Mouse (Mus musculus) midbrain, embryonic 14.5 days (tissue): ENCODE results near the gene Sub1. TPM values are rescaled to one million over a fixed set of nuclear protein-coding genes. Genes with fewer than 3 reads are reported as not detected.

Experiments used
- ATAC-seq: fragments of 200-750 bp; cut with Nextera tagmentation; 2 replicates; pipeline ENCODE4 v1.8.0; 2017; ENCODE audit warnings: moderate number of reproducible peaks, moderate library complexity; ENCODE audit not compliant: low FRiP score, low TSS enrichment
- DNase-seq: peaks from one replicate; pipeline ENCODE4 v3.0.0-alpha.2; 2015
- H3K27ac ChIP-seq: fragments of 300-500 bp; sonication (generic); replicated peaks from 2 replicates; pipeline ENCODE4 v1.5.1; 2014; ENCODE audit warnings: mild to moderate bottlenecking, low read depth, low read length, moderate library complexity
- H3K27me3 ChIP-seq: fragments of 300-500 bp; sonication (generic); 2 replicates; pipeline ENCODE4 v1.6.1; 2014; ENCODE audit warnings: low read length, control low read depth, mixed read lengths; ENCODE audit not compliant: control insufficient read depth, insufficient read depth
- H3K36me3 ChIP-seq: fragments of 300-500 bp; sonication (generic); 2 replicates; pipeline ENCODE4 v1.6.1; 2014; ENCODE audit warnings: low read length, control low read depth; ENCODE audit not compliant: control insufficient read depth, insufficient read depth
- H3K4me1 ChIP-seq: fragments of 300-500 bp; sonication (generic); 2 replicates; pipeline ENCODE4 v1.6.1; 2014; ENCODE audit warnings: mild to moderate bottlenecking, antibody characterized with exemption, low read length, control low read depth; ENCODE audit not compliant: control insufficient read depth, insufficient read depth
- H3K4me2 ChIP-seq: fragments of 300-500 bp; sonication (generic); 2 replicates; pipeline ENCODE4 v1.6.1; 2014; ENCODE audit warnings: mild to moderate bottlenecking, low read length, moderate library complexity
- H3K4me3 ChIP-seq: fragments of 300-500 bp; sonication (generic); replicated peaks from 2 replicates; pipeline ENCODE4 v1.5.1; 2014; ENCODE audit warnings: low read depth, low read length
- H3K9ac ChIP-seq: fragments of 300-500 bp; sonication (generic); replicated peaks from 2 replicates; pipeline ENCODE4 v1.6.1; 2014; ENCODE audit warnings: mild to moderate bottlenecking, low read length, moderate library complexity
- H3K9me3 ChIP-seq: fragments of 300-500 bp; sonication (generic); 2 replicates; pipeline ENCODE4 v1.6.1; 2016; ENCODE audit warnings: low read length, control low read depth, mixed read lengths; ENCODE audit not compliant: control insufficient read depth
- WGBS: fragments of 180-500 bp; shearing (Covaris S2); extraction: QIAGEN DNeasy Blood & Tissue Kit; methylation state at CpG from one replicate; pipeline ENCODE4 v1.1.7; 2014; 5-methylcytosine and 5-hydroxymethylcytosine counted together
- polyA plus RNA-seq: library from polyadenylated mRNA; unstranded; fragments of >200 nt; fragmentation: Nextera tagmentation; extraction: Ambion mirVana; gene quantifications from 2 replicates; pipeline ENCODE4 v1.2.1, GENCODE M21; 2014

Gene Sub1
- polyA plus RNA-seq, 1 experiment from 2014 or later, result 572 TPM

DNA sequence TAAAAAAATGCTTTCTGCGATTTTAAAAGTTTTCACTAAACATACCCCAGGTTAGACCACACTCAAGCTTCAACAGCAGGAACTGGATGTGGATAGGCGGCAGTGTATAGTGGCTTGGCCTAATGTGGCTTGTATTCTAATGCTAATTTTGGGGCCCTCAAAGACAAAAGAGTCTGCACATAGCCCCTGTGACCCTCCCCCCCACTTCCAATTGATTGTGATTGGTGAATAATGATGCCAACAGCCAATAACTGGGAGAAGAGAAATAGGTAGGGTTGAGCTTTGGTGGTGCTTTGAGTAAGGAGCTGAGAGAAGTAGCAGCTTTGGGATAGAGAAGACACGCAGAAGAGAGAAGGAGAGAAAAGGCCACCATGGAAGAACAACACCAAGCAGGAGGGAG is 35.7 kb upstream of the Sub1 start:
- H3K9ac ChIP-seq, result no peak overlapping the region
- ATAC-seq (no peak), DNase-seq (no peak)
- no peaks in the 10 kb centered on the region for H3K27me3 ChIP-seq
- no peaks in the 10 kb centered on the region for H3K9me3 ChIP-seq
- H3K4me1 ChIP-seq, result no peaks in the 10 kb centered on the region
- H3K27ac ChIP-seq, result no peak overlapping the region
- WGBS, result 73% methylated on average over 3 of the region's 3 CpGs
- H3K36me3 ChIP-seq, result no peaks in the 10 kb centered on the region
- no peak overlapping the region for H3K4me3 ChIP-seq
- H3K4me2 ChIP-seq, result no peak overlapping the region

DNA sequence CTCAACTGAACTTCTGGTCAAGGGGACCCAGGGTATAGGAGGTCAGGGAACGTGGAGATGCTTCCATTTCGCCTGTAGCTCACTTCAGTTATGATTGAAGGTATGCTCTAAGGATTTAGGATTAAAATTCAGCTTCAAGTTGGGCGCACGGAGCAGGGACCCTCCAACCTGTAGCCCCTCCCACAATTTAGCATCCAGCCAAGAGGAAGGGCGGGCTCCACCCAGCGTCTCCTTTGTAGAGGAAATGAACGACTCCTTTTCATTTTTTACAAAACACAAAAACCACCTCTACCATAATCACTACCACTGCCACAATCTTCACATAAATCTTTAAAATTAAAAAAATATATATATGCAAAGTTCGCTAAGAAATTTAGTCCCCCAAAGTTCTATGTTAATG is 35.1 kb upstream of the Sub1 start:
- H3K27ac ChIP-seq, result no peak overlapping the region
- no peaks in the 10 kb centered on the region for H3K9me3 ChIP-seq
- H3K27me3 ChIP-seq, result no peaks in the 10 kb centered on the region
- H3K4me1 ChIP-seq, result no peaks in the 10 kb centered on the region
- 90% methylated on average over 8 of the region's 8 CpGs for WGBS
- H3K36me3 ChIP-seq, result no peaks in the 10 kb centered on the region
- H3K4me2 ChIP-seq, result no peak overlapping the region
- ATAC-seq (no peak), DNase-seq (no peak)
- H3K4me3 ChIP-seq, result no peak overlapping the region
- no peak overlapping the region for H3K9ac ChIP-seq

DNA sequence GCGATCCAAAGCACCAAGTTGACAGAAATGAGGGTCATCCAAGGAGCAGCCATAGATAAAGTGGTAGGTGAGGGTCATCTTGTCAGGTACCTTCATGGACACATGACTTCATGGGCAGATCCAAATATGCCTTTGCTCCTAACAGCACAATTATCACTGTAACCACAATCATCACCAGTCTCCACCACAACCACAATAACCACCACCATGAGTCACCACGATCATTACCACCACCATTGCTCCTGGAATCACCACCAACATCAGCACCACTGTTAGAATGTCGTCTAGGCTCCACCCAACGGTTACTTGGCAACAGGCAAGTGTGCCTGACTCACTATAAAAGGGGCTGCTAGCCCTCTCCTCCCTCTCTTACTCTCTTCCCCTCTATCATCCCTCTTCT is 33.4 kb upstream of the Sub1 start:
- ATAC-seq, result no peak
- 78% methylated on average over 4 of the region's 4 CpGs for WGBS

DNA sequence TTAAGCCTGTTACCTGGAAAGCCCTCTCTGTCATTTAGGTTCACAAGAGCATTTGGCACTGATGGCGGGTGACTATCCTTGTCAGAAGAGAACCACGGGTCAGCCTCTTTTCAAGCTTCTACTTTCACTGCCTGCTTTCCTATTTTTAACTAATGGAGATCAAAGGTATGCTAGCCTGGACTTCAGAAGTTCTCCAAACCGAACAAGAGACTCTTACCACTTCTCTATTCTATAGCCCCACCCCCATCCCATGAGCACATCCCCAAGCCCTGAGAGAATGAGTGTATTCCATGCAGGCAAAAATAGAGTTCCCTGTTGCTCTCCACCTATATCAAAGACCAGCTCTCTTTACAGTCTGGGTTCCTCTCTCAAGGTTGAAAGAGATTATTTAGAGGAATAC is 31.0 kb upstream of the Sub1 start:
- no peak for DNase-seq
- Histone ChIP-seq H3K27ac (no peak overlapping the region), H3K36me3 (no peaks in the 10 kb centered on the region), H3K9me3 (no peaks in the 10 kb centered on the region), H3K4me3 (no peak overlapping the region), H3K27me3 (no peaks in the 10 kb centered on the region), H3K4me2 (no peak overlapping the region), H3K9ac (no peak overlapping the region), H3K4me1 (no peaks in the 10 kb centered on the region)
- WGBS, result 80% methylated on average over 3 of the region's 3 CpGs
- ATAC-seq, result no peak

More for the DNA sequence above, 33.4 kb upstream of the Sub1 start:
- DNase-seq, result no peak
- Histone ChIP-seq H3K4me1 (no peaks in the 10 kb centered on the region), H3K27me3 (no peaks in the 10 kb centered on the region), H3K9me3 (no peaks in the 10 kb centered on the region), H3K9ac (no peak overlapping the region), H3K4me3 (no peak overlapping the region), H3K27ac (no peak overlapping the region), H3K4me2 (no peak overlapping the region), H3K36me3 (no peaks in the 10 kb centered on the region)

DNA sequence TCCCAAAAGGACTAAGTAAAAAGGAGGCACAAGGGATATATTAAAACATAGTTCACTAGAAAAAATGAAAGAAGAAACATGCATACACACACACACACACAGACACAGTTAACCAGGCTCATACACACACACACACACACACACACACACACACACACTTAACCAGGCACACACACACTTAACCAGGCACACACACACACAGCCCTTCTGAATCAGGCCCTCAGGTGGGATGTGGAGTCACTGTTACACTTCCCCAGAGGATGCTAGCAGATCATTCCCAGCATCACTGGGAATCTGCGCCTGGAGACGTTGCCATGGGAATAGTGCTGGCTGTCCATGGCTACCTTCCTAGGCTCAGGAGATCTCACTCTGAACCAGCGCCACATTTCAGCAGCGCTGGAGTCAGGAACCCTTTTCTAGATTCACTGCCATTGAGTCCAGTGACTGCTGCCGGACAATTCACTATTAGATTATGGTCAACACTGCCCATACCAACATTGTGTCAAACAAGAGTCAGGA is 30.2 kb upstream of the Sub1 start:
- no peak overlapping the region for H3K9ac ChIP-seq
- DNase-seq, result no peak
- no peak for ATAC-seq
- H3K27me3 ChIP-seq, result no peaks in the 10 kb centered on the region
- no peak overlapping the region for H3K4me2 ChIP-seq
- H3K27ac ChIP-seq, result no peak overlapping the region
- H3K36me3 ChIP-seq, result no peaks in the 10 kb centered on the region
- no peaks in the 10 kb centered on the region for H3K9me3 ChIP-seq
- no peak overlapping the region for H3K4me3 ChIP-seq
- no peaks in the 10 kb centered on the region for H3K4me1 ChIP-seq
- 85% methylated on average over 5 of the region's 5 CpGs for WGBS

DNA sequence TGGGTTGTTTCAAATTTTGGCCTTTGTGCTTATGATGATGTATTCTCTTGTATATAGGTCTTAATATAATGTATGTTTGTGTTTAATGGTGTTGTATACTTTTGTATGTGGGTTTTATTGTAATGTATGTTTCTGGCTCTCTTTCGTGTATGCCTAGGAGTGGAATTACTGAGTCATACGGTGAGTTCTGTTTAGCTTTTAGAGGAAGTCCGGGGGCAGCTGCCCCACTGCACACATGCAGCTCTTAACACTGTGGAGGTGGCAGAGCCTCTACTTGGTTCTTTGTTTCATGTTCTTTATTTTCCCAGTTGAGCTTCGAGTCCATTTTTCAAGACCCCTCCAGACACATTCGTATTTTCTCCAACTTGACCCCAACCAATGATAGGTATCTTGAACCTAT is 29.2 kb upstream of the Sub1 start:
- H3K4me2 ChIP-seq, result no peak overlapping the region
- ATAC-seq (no peak), DNase-seq (no peak)
- no peaks in the 10 kb centered on the region for H3K4me1 ChIP-seq
- WGBS, result 84% methylated on average over 5 of the region's 5 CpGs
- H3K27ac ChIP-seq, result no peak overlapping the region
- no peaks in the 10 kb centered on the region for H3K27me3 ChIP-seq
- no peak overlapping the region for H3K9ac ChIP-seq
- no peaks in the 10 kb centered on the region for H3K9me3 ChIP-seq
- H3K4me3 ChIP-seq, result no peak overlapping the region
- no peaks in the 10 kb centered on the region for H3K36me3 ChIP-seq

DNA sequence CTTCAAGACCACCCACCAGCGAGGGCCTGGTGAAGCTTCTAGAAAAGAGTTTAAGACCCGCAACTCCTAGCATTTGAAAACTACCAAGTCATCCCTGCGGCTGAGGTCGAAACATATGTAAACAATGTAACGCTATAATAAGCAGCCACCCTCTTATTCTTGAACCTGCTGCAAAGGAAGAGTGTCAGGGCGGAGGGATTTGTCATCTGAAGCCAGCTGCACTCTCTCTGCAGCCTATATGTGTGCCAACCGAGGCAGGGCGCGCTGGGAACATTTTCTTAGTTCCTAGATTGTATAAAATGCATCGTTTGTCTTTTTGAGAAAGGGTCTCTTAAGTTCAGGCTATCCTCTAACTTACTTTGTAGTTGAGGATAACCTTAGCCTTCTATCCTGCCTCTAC is 28.6 kb upstream of the Sub1 start:
- DNase-seq (no peak), ATAC-seq (no peak)
- no peak overlapping the region for H3K9ac ChIP-seq
- no peak overlapping the region for H3K27ac ChIP-seq
- H3K4me3 ChIP-seq, result no peak overlapping the region
- no peaks in the 10 kb centered on the region for H3K36me3 ChIP-seq
- H3K9me3 ChIP-seq, result no peaks in the 10 kb centered on the region
- H3K4me1 ChIP-seq, result no peaks in the 10 kb centered on the region
- WGBS, result 90% methylated on average over 10 of the region's 10 CpGs
- no peaks in the 10 kb centered on the region for H3K27me3 ChIP-seq
- H3K4me2 ChIP-seq, result no peak overlapping the region

DNA sequence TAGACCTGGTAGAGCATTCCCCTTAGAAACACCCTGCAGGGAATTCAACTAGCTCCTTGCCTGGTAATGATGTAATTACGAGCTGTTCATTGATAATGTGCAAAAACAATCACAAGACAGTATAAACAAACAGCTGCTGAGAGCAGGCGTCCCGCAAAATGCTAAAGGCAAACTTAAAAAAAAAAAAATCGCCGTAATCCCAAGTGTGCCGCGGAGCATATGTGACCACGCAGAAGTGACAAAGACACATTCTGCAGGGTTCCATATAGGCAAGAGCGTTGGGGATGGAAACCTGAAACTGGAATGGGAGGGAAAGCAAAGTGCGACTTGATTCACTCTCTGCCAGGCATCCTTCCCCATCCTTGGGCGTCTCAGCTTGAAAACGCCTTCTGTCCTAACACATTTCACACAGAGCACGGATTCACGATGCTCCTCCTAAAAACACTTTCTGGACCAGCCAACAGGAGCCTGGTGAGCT is 28.0 kb upstream of the Sub1 start:
- Histone ChIP-seq H3K4me1 (no peaks in the 10 kb centered on the region), H3K4me2 (no peak overlapping the region)

DNA sequence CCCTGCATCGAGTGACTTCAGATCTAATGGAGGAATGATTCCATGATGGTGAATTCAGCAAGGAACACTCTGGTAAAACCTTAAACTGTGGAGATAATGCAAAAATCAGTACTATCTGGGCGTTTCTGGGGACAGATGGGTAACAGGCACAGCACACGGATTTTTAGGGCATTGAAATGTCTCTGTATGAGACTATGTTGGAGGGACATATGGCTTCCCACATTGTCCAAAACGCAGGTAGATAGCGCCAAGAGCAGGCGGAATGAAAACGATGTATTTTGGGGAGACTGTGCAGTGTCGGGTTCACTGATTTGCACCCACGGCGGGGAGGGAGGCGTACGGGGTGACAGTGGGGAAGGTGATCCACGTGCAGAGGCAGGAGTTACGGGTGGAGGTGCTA is 22.7 kb upstream of the Sub1 start:
- 94% methylated on average over 14 of the region's 14 CpGs for WGBS
- no peak overlapping the region for H3K27ac ChIP-seq
- H3K36me3 ChIP-seq, result no peaks in the 10 kb centered on the region
- no peak overlapping the region for H3K4me3 ChIP-seq
- H3K4me1 ChIP-seq, result no peaks in the 10 kb centered on the region
- H3K4me2 ChIP-seq, result no peak overlapping the region
- ATAC-seq (no peak), DNase-seq (no peak)
- H3K27me3 ChIP-seq, result no peaks in the 10 kb centered on the region
- no peak overlapping the region for H3K9ac ChIP-seq
- no peaks in the 10 kb centered on the region for H3K9me3 ChIP-seq

More for the DNA sequence above, 28.0 kb upstream of the Sub1 start:
- Histone ChIP-seq H3K27ac (no peak overlapping the region), H3K36me3 (no peaks in the 10 kb centered on the region), H3K9me3 (no peaks in the 10 kb centered on the region), H3K4me3 (no peak overlapping the region), H3K9ac (no peak overlapping the region), H3K27me3 (no peaks in the 10 kb centered on the region)
- ATAC-seq (no peak), DNase-seq (no peak)
- 72% methylated on average over 14 of the region's 14 CpGs for WGBS
